Mouse (Mus musculus) midbrain, embryonic 16.5 days (tissue): ENCODE data around the gene Mrps22. TPM values are rescaled to one million over a fixed set of nuclear protein-coding genes. Genes with fewer than 3 reads are reported as not detected.

Source experiments
- ATAC-seq: fragments of 200-750 bp; cut with Nextera tagmentation; 2 replicates; pipeline ENCODE4 v1.8.0; 2017; ENCODE audit warnings: moderate TSS enrichment
- H3K27ac ChIP-seq: fragments of 300-500 bp; sonication (generic); 2 replicates; pipeline ENCODE4 v1.5.1; 2014; ENCODE audit warnings: mild to moderate bottlenecking, low read length, mixed read lengths
- H3K27me3 ChIP-seq: fragments of 300-500 bp; sonication (generic); 2 replicates; pipeline ENCODE4 v1.6.1; 2014; ENCODE audit warnings: low read depth, low read length, mixed read lengths; ENCODE audit not compliant: control insufficient read depth, insufficient read depth
- H3K36me3 ChIP-seq: fragments of 300-500 bp; sonication (generic); 2 replicates; pipeline ENCODE4 v1.6.1; 2014; ENCODE audit warnings: mild to moderate bottlenecking, low read length, moderate library complexity, mixed read lengths; ENCODE audit not compliant: control insufficient read depth, insufficient read depth
- H3K4me1 ChIP-seq: fragments of 300-500 bp; sonication (generic); 2 replicates; pipeline ENCODE4 v1.6.1; 2014; ENCODE audit warnings: mild to moderate bottlenecking, low read length, mixed read lengths; ENCODE audit not compliant: control insufficient read depth, insufficient read depth
- H3K4me2 ChIP-seq: fragments of 300-500 bp; sonication (generic); 2 replicates; pipeline ENCODE4 v1.6.1; 2014; ENCODE audit warnings: mild to moderate bottlenecking, low read length, mixed read lengths
- H3K4me3 ChIP-seq: fragments of 300-500 bp; sonication (generic); 2 replicates; pipeline ENCODE4 v1.5.1; 2014; ENCODE audit warnings: low read depth, mild to moderate bottlenecking, low read length, moderate library complexity, mixed read lengths
- H3K9ac ChIP-seq: fragments of 300-500 bp; sonication (generic); 2 replicates; pipeline ENCODE4 v1.6.1; 2014; ENCODE audit warnings: low read depth, low read length, mixed read lengths
- H3K9me3 ChIP-seq: fragments of 300-500 bp; sonication (generic); replicated peaks from 2 replicates; pipeline ENCODE4 v1.6.1; 2014; ENCODE audit warnings: mild to moderate bottlenecking, low read length, mixed read lengths; ENCODE audit not compliant: control insufficient read depth, poor library complexity, severe bottlenecking
- WGBS: fragments of 180-500 bp; shearing (Covaris S2); extraction: QIAGEN DNeasy Blood & Tissue Kit; methylation state at CpG from one replicate; pipeline ENCODE4 v1.1.7; 2014; 5-methylcytosine and 5-hydroxymethylcytosine counted together
- polyA plus RNA-seq: library from polyadenylated mRNA; unstranded; fragments of >200 nt; fragmentation: Nextera tagmentation; extraction: Ambion mirVana; gene quantifications from 2 replicates; pipeline ENCODE4 v1.2.1, GENCODE M21; 2015

Gene Mrps22
- polyA plus RNA-seq = 50.4 and 54.1 TPM in 2 replicates

- peak; percentile 95 for ATAC-seq
- Histone ChIP-seq H3K27ac (peak within 1 kb of the TSS; percentile 57; the same call in 1 of the 2 replicates), H3K4me2 (peak within 1 kb of the TSS; percentile 98), H3K4me1 (peaks cover 18% of the 10 kb centered on the region), H3K36me3 (0 out of 2 replicates have a peak, but pooled peaks cover 4% of the 10 kb centered on the region), H3K4me3 (peak within 1 kb of the TSS; percentile 96), H3K9me3 (no peaks in the 10 kb centered on the region), H3K27me3 (no peaks in the 10 kb centered on the region), H3K9ac (peak within 1 kb of the TSS; percentile 79)
- under 1% methylated on average over 44 of the region's 44 CpGs for WGBS
Measured at GRCm38 (mm10) chr9:98601156-98601836, at the start of gene Mrps22. Gene Mrps22 (minus strand): TSS chr9:98601660.

- no peaks in the 10 kb centered on the region for H3K4me1 ChIP-seq
- no peaks in the 10 kb centered on the region for H3K36me3 ChIP-seq
- H3K4me3 ChIP-seq = no peak overlapping the region
- WGBS = 75% methylated on average over 8 of the region's 8 CpGs
- no peak for ATAC-seq
- no peak overlapping the region for H3K27ac ChIP-seq
- no peaks in the 10 kb centered on the region for H3K27me3 ChIP-seq
- H3K9me3 ChIP-seq = no peaks in the 10 kb centered on the region
- no peak overlapping the region for H3K9ac ChIP-seq
- H3K4me2 ChIP-seq = no peak overlapping the region
Measured at GRCm38 (mm10) chr9:98650547-98650946, 49.1 kb upstream of the Mrps22 start.

- no peaks in the 10 kb centered on the region for H3K9me3 ChIP-seq
- 58% methylated on average over 12 of the region's 12 CpGs for WGBS
- H3K4me2 ChIP-seq = no peak overlapping the region
- H3K27ac ChIP-seq = no peak overlapping the region
- no peaks in the 10 kb centered on the region for H3K36me3 ChIP-seq
- no peak overlapping the region for H3K4me3 ChIP-seq
- no peak overlapping the region for H3K9ac ChIP-seq
- no peak for ATAC-seq
- no peaks in the 10 kb centered on the region for H3K4me1 ChIP-seq
- no peaks in the 10 kb centered on the region for H3K27me3 ChIP-seq
Measured at GRCm38 (mm10) chr9:98647418-98647817, 46.0 kb upstream of the Mrps22 start.

GRCm38 (mm10) chr9:98645750-98646149 is 44.3 kb upstream of the Mrps22 start:
- WGBS = 26% methylated on average over 4 of the region's 4 CpGs
- H3K4me2 ChIP-seq = no peak overlapping the region
- peak; percentile 68 for ATAC-seq

GRCm38 (mm10) chr9:98642126-98642525 is 40.7 kb upstream of the Mrps22 start:
- 83% methylated on average over 6 of the region's 6 CpGs for WGBS
- Histone ChIP-seq H3K27me3 (no peaks in the 10 kb centered on the region), H3K4me2 (no peak overlapping the region), H3K9me3 (no peaks in the 10 kb centered on the region), H3K4me3 (no peak overlapping the region), H3K4me1 (no peaks in the 10 kb centered on the region), H3K36me3 (no peaks in the 10 kb centered on the region), H3K9ac (no peak overlapping the region), H3K27ac (no peak overlapping the region)
- ATAC-seq = no peak

More at GRCm38 (mm10) chr9:98645750-98646149, 44.3 kb upstream of the Mrps22 start:
- Histone ChIP-seq H3K9ac (no peak overlapping the region), H3K27ac (no peak overlapping the region), H3K4me3 (no peak overlapping the region), H3K36me3 (no peaks in the 10 kb centered on the region), H3K4me1 (no peaks in the 10 kb centered on the region), H3K9me3 (no peaks in the 10 kb centered on the region), H3K27me3 (no peaks in the 10 kb centered on the region)

GRCm38 (mm10) chr9:98633287-98634162 is 32.1 kb upstream of the Mrps22 start:
- Histone ChIP-seq H3K9ac (no peak overlapping the region), H3K4me3 (no peak overlapping the region), H3K36me3 (no peaks in the 10 kb centered on the region), H3K4me1 (no peaks in the 10 kb centered on the region; the same call in 1 of the 2 replicates), H3K9me3 (no peaks in the 10 kb centered on the region), H3K4me2 (no peak overlapping the region), H3K27ac (no peak overlapping the region), H3K27me3 (no peaks in the 10 kb centered on the region)
- WGBS = 64% methylated on average over 13 of the region's 13 CpGs
- no peak for ATAC-seq

- Histone ChIP-seq H3K4me1 (no peaks in the 10 kb centered on the region; the same call in 1 of the 2 replicates), H3K9ac (no peak overlapping the region), H3K36me3 (no peaks in the 10 kb centered on the region), H3K4me2 (no peak overlapping the region), H3K9me3 (no peaks in the 10 kb centered on the region), H3K27me3 (no peaks in the 10 kb centered on the region), H3K4me3 (no peak overlapping the region), H3K27ac (no peak overlapping the region)
- ATAC-seq = no peak
- 52% methylated on average over 3 of the region's 3 CpGs for WGBS
Measured at GRCm38 (mm10) chr9:98628480-98628879, 27.0 kb upstream of the Mrps22 start.

GRCm38 (mm10) chr9:98604896-98605295 is 3.4 kb upstream of the Mrps22 start:
- Histone ChIP-seq H3K4me3 (no peak overlapping the region), H3K4me1 (peaks cover 14% of the 10 kb centered on the region), H3K9me3 (no peaks in the 10 kb centered on the region), H3K27ac (no peak overlapping the region), H3K4me2 (no peak overlapping the region), H3K9ac (no peak overlapping the region), H3K27me3 (no peaks in the 10 kb centered on the region), H3K36me3 (no peaks in the 10 kb centered on the region)
- ATAC-seq = no peak
- 69% methylated on average over 4 of the region's 4 CpGs for WGBS
